Mouse (Mus musculus): Measurements from ENCODE around the gene Arap1.

Arap1 gene

GRCm38 (mm10) chr7:101394569-101394968, 46.7 kb downstream of the Arap1 start:
- DNase-seq (ENCODE audit: low spot score): no peak

GRCm38 (mm10) chr7:101395471-101395870, 47.6 kb downstream of the Arap1 start:
- no peak for DNase-seq (ENCODE audit: low spot score)

- no peak for DNase-seq (ENCODE audit: low spot score)
Measured at GRCm38 (mm10) chr7:101397175-101397574, 49.3 kb downstream of the Arap1 start.

GRCm38 (mm10) chr7:101401510-101401909, 53.6 kb downstream of the Arap1 start:
- DNase-seq (ENCODE audit: low spot score): no peak

GRCm38 (mm10) chr7:101403831-101404230, 56.0 kb downstream of the Arap1 start:
- DNase-seq (ENCODE audit: low spot score): no peak

- no peak for DNase-seq (ENCODE audit: low spot score)
Measured at GRCm38 (mm10) chr7:101410267-101410936, 62.5 kb downstream of the Arap1 start, which contains the start of gene Gm45837. TSS of gene Gm45837 (plus strand) at chr7:101410886.

- peak; percentile 86 for DNase-seq (ENCODE audit: low spot score)
Measured at GRCm38 (mm10) chr7:101412796-101413195, 64.9 kb downstream of the Arap1 start.

- DNase-seq (ENCODE audit: low spot score): no peak
Measured at GRCm38 (mm10) chr7:101414209-101414608, 66.3 kb downstream of the Arap1 start.

GRCm38 (mm10) chr7:101414661-101415511, 67.0 kb downstream of the Arap1 start:
- no peak for DNase-seq (ENCODE audit: low spot score)

- no peak for DNase-seq (ENCODE audit: low spot score)
Measured at GRCm38 (mm10) chr7:101415512-101416100, 67.7 kb downstream of the Arap1 start.

- DNase-seq (ENCODE audit: low spot score): no peak
Measured at GRCm38 (mm10) chr7:101416391-101416790, 68.5 kb downstream of the Arap1 start.

- peak; percentile 77 for DNase-seq (ENCODE audit: low spot score)
Measured at GRCm38 (mm10) chr7:101419013-101419770, 71.3 kb downstream of the Arap1 start.

GRCm38 (mm10) chr7:101421529-101421928, 73.7 kb downstream of the Arap1 start, which contains the start of gene Pde2a:
TSS of gene Pde2a (plus strand) at chr7:101421691.
- DNase-seq (ENCODE audit: low spot score): no peak

GRCm38 (mm10) chr7:101422069-101422468, 74.2 kb downstream of the Arap1 start:
- peak; percentile 74 for DNase-seq (ENCODE audit: low spot score)

GRCm38 (mm10) chr7:101422646-101423045, 74.8 kb downstream of the Arap1 start:
- DNase-seq (ENCODE audit: low spot score): no peak

- DNase-seq (ENCODE audit: low spot score): no peak
Measured at GRCm38 (mm10) chr7:101423970-101424369, 76.1 kb downstream of the Arap1 start.

GRCm38 (mm10) chr7:101426692-101427091, 78.8 kb downstream of the Arap1 start:
- no peak for DNase-seq (ENCODE audit: low spot score)

GRCm38 (mm10) chr7:101427736-101428135, 79.9 kb downstream of the Arap1 start:
- DNase-seq (ENCODE audit: low spot score): peak; percentile 65

- no peak for DNase-seq (ENCODE audit: low spot score)
Measured at GRCm38 (mm10) chr7:101435038-101435437, 87.2 kb downstream of the Arap1 start.

GRCm38 (mm10) chr7:101437876-101438275, 90.0 kb downstream of the Arap1 start:
- peak; percentile 81 for DNase-seq (ENCODE audit: low spot score)

GRCm38 (mm10) chr7:101443093-101443492, 95.2 kb downstream of the Arap1 start:
- DNase-seq (ENCODE audit: low spot score): no peak

GRCm38 (mm10) chr7:101444211-101444610, 96.3 kb downstream of the Arap1 start:
- no peak for DNase-seq (ENCODE audit: low spot score)

Data from embryo, embryonic 10 days (tissue).